In genomic region chr10:68356973-68357372, GRCm38 (mm10) we compare ENCODE assay signal across 8 mouse cellular contexts.
DNase-seq lines count a peak whose midpoint lies in the region; ATAC-seq and TF ChIP-seq lines count a peak whose summit lies in the region.

No protein-coding gene starts in this region.

- DNase-seq in midbrain, postnatal 0 days (ENCODE audit: low spot score) = peak; percentile 32
- no peak for DNase-seq in Patski (ENCODE audit: low read depth, low spot score)
- DNase-seq in limb, embryonic 10.5 days (ENCODE audit: low spot score) = peak; percentile 65
- DNase-seq in gastrocnemius, postnatal 14 days = no peak
- no peak for DNase-seq in left cerebral cortex, adult 9 months (ENCODE audit: low spot score in 2 of 2)

- WGBS in midbrain, postnatal 0 days = 75% methylated on average over 6 of the region's 6 CpGs
- WGBS in midbrain, embryonic 15.5 days = 70% methylated on average over 6 of the region's 6 CpGs
- 49% methylated on average over 6 of the region's 6 CpGs for WGBS in embryonic facial prominence, embryonic 12.5 days
- WGBS in limb, embryonic 10.5 days = 25% methylated on average over 6 of the region's 6 CpGs
- WGBS in forebrain, embryonic 15.5 days = 60% methylated on average over 6 of the region's 6 CpGs

- ATAC-seq in midbrain, postnatal 0 days (ENCODE audit: low FRiP score) = no peak
- no peak for ATAC-seq in midbrain, embryonic 15.5 days (replicated peaks)
- ATAC-seq in Patski = no peak
- no peak for ATAC-seq in embryonic facial prominence, embryonic 12.5 days (ENCODE audit: insufficient number of reproducible peaks, insufficient read depth, low FRiP score, low TSS enrichment)
- no peak for ATAC-seq in forebrain, embryonic 15.5 days (replicated peaks)

- H3K4me2 ChIP-seq in midbrain, postnatal 0 days (ENCODE audit: low read depth, low read length, poor library complexity, severe bottlenecking) = no peak overlapping the region
- H3K4me2 ChIP-seq in midbrain, embryonic 15.5 days = no peak overlapping the region
- H3K4me2 ChIP-seq in embryonic facial prominence, embryonic 12.5 days (replicated peaks) = no peak overlapping the region
- H3K4me2 ChIP-seq in forebrain, embryonic 15.5 days (replicated peaks) = no peak overlapping the region

- no peak overlapping the region for H3K4me3 ChIP-seq in midbrain, postnatal 0 days (ENCODE audit: low read depth, low read length)
- no peak overlapping the region for H3K4me3 ChIP-seq in midbrain, embryonic 15.5 days
- H3K4me3 ChIP-seq in embryonic facial prominence, embryonic 12.5 days = no peak overlapping the region
- H3K4me3 ChIP-seq in limb, embryonic 10.5 days = no peak overlapping the region
- H3K4me3 ChIP-seq in forebrain, embryonic 15.5 days = no peak overlapping the region

- in situ Hi-C loops in Patski (cut with MboI; ENCODE audit: low pct_unique_long_range_greater_than_20kb) = loop anchor here (5.0 kb wide), 1 partner anchor 75 kb away; no protein-coding TSS in a partner anchor

- no peaks in the 10 kb centered on the region for H3K36me3 ChIP-seq in midbrain, postnatal 0 days (ENCODE audit: insufficient read depth, low read length)
- no peaks in the 10 kb centered on the region for H3K36me3 ChIP-seq in midbrain, embryonic 15.5 days (replicated peaks)
- no peaks in the 10 kb centered on the region for H3K36me3 ChIP-seq in embryonic facial prominence, embryonic 12.5 days
- H3K36me3 ChIP-seq in limb, embryonic 10.5 days = no peaks in the 10 kb centered on the region
- H3K36me3 ChIP-seq in forebrain, embryonic 15.5 days = no peaks in the 10 kb centered on the region

- CTCF ChIA-PET in Patski (lab: Charles Lee) = interaction anchor here (1.2 to 1.4 kb wide), 3 partner anchors 37 to 108 kb away, joined by 3 to 7 read pairs (median 3); no protein-coding TSS in a partner anchor

- H3K27ac ChIP-seq in midbrain, postnatal 0 days (ENCODE audit: low read depth, low read length) = no peak overlapping the region
- H3K27ac ChIP-seq in midbrain, embryonic 15.5 days = no peak overlapping the region
- H3K27ac ChIP-seq in embryonic facial prominence, embryonic 12.5 days = peak overlapping the region; percentile 70
- H3K27ac ChIP-seq in limb, embryonic 10.5 days = peak overlapping the region; percentile 83
- H3K27ac ChIP-seq in forebrain, embryonic 15.5 days (replicated peaks) = no peak overlapping the region

- intact Hi-C loops in gastrocnemius, postnatal 14 days (cut with DNase I; ENCODE audit: low total_unique reads) = no loop called here

- H3K27me3 ChIP-seq in midbrain, postnatal 0 days (ENCODE audit: insufficient read depth, low read length) = no peaks in the 10 kb centered on the region
- H3K27me3 ChIP-seq in midbrain, embryonic 15.5 days (replicated peaks) = no peaks in the 10 kb centered on the region
- H3K27me3 ChIP-seq in Patski = no peaks in the 10 kb centered on the region
- H3K27me3 ChIP-seq in embryonic facial prominence, embryonic 12.5 days = no peaks in the 10 kb centered on the region
- no peaks in the 10 kb centered on the region for H3K27me3 ChIP-seq in limb, embryonic 10.5 days (ENCODE audit: low read depth, poor library complexity, severe bottlenecking)
- no peaks in the 10 kb centered on the region for H3K27me3 ChIP-seq in forebrain, embryonic 15.5 days

- H3K9me3 ChIP-seq in midbrain, postnatal 0 days (ENCODE audit: low read length) = no peaks in the 10 kb centered on the region
- H3K9me3 ChIP-seq in midbrain, embryonic 15.5 days = no peaks in the 10 kb centered on the region
- H3K9me3 ChIP-seq in embryonic facial prominence, embryonic 12.5 days = no peaks in the 10 kb centered on the region; the same call in 1 of the 2 replicates
- H3K9me3 ChIP-seq in limb, embryonic 10.5 days (replicated peaks) = no peaks in the 10 kb centered on the region; the same call in 1 of the 2 replicates
- H3K9me3 ChIP-seq in forebrain, embryonic 15.5 days = no peaks in the 10 kb centered on the region

- POLR2A ChIA-PET in Patski (lab: Charles Lee) = interaction anchor here (0.6 kb wide), 1 partner anchor 356 kb away, joined by 3 read pairs; no protein-coding TSS in a partner anchor

- peak; percentile 64 for TF ChIP-seq CTCF in midbrain, postnatal 0 days (IDR thresholded peaks at IDR 0.05)
- peak; percentile 59 for TF ChIP-seq CTCF in Patski (IDR thresholded peaks at IDR 0.05)

- H3K4me1 ChIP-seq in midbrain, postnatal 0 days (ENCODE audit: insufficient read depth, low read length) = no peaks in the 10 kb centered on the region
- peaks cover 10% of the 10 kb centered on the region for H3K4me1 ChIP-seq in midbrain, embryonic 15.5 days
- peaks cover 23% of the 10 kb centered on the region; the same call in 1 of the 2 replicates for H3K4me1 ChIP-seq in embryonic facial prominence, embryonic 12.5 days
- peaks cover 54% of the 10 kb centered on the region for H3K4me1 ChIP-seq in limb, embryonic 10.5 days
- peaks cover 24% of the 10 kb centered on the region for H3K4me1 ChIP-seq in forebrain, embryonic 15.5 days

- H3K9ac ChIP-seq in midbrain, postnatal 0 days (replicated peaks; ENCODE audit: low read length, poor library complexity, severe bottlenecking) = no peak overlapping the region
- no peak overlapping the region for H3K9ac ChIP-seq in midbrain, embryonic 15.5 days
- no peak overlapping the region for H3K9ac ChIP-seq in embryonic facial prominence, embryonic 12.5 days
- no peak overlapping the region for H3K9ac ChIP-seq in forebrain, embryonic 15.5 days (replicated peaks)

Comparison
In these comparisons a context has a peak if more than half of its experiments do, and no peak if none do; other contexts are left out.
1. DNase-seq: peak in midbrain, postnatal 0 days (single experiment) and limb, embryonic 10.5 days (single experiment); none in Patski (single experiment), gastrocnemius, postnatal 14 days (single experiment) and left cerebral cortex, adult 9 months (0 of 2).
2. H3K27ac ChIP-seq: peak in embryonic facial prominence, embryonic 12.5 days (single experiment) and limb, embryonic 10.5 days (single experiment); none in midbrain, postnatal 0 days (single experiment), midbrain, embryonic 15.5 days (single experiment) and forebrain, embryonic 15.5 days (single experiment).